Mouse (Mus musculus) c-Kit-positive CD71-positive TER-119-positive erythroid progenitor cells, embryonic 14.5 days (primary cell): Measurements from ENCODE around the gene Defb28.
A peak's percentile ranks its signal among the peaks of the same experiment; 100 is the strongest.

Experiments used
- DNase-seq: peaks from one replicate; pipeline ENCODE4 v3.0.0-alpha.2; 2013; ENCODE audit warnings: low spot score

Gene Defb28

GRCm38 (mm10) chr2:152517981-152518380 is at the start of gene Defb28:
Gene Defb28, plus strand, starts transcription at chr2:152518255.
- no peak for DNase-seq

- peak; percentile 18 for DNase-seq
Measured at GRCm38 (mm10) chr2:152470973-152471372, 47.1 kb upstream of the Defb28 start.

GRCm38 (mm10) chr2:152472434-152472833 is 45.6 kb upstream of the Defb28 start:
- DNase-seq, result no peak

GRCm38 (mm10) chr2:152476763-152477162 is 41.3 kb upstream of the Defb28 start, which contains the start of gene Defb20:
Gene Defb20, plus strand, starts transcription at chr2:152477063.
- no peak for DNase-seq

GRCm38 (mm10) chr2:152480881-152481280 is 37.2 kb upstream of the Defb28 start:
- no peak for DNase-seq

- DNase-seq, result no peak
Measured at GRCm38 (mm10) chr2:152481726-152482125, 36.3 kb upstream of the Defb28 start.

- peak; percentile 14 for DNase-seq
Measured at GRCm38 (mm10) chr2:152487024-152487423, 31.0 kb upstream of the Defb28 start.

GRCm38 (mm10) chr2:152490038-152490437 is 28.0 kb upstream of the Defb28 start, which contains the start of gene Defb22:
Gene Defb22, minus strand, starts transcription at chr2:152490138.
- DNase-seq, result no peak

- DNase-seq, result no peak
Measured at GRCm38 (mm10) chr2:152493151-152493550, 24.9 kb upstream of the Defb28 start.

- DNase-seq, result no peak
Measured at GRCm38 (mm10) chr2:152498020-152498419, 20.0 kb upstream of the Defb28 start.

- DNase-seq, result no peak
Measured at GRCm38 (mm10) chr2:152500204-152500862, 17.7 kb upstream of the Defb28 start.

- DNase-seq, result no peak
Measured at GRCm38 (mm10) chr2:152500863-152501229, 17.2 kb upstream of the Defb28 start.

- DNase-seq, result no peak
Measured at GRCm38 (mm10) chr2:152503950-152504349, 14.1 kb upstream of the Defb28 start.

- no peak for DNase-seq
Measured at GRCm38 (mm10) chr2:152511592-152511991, 6.5 kb upstream of the Defb28 start, which contains the start of gene Defb26. Gene Defb26, minus strand, starts transcription at chr2:152511692.

- DNase-seq, result no peak
Measured at GRCm38 (mm10) chr2:152516084-152516483, 2.0 kb upstream of the Defb28 start.

- DNase-seq, result no peak
Measured at GRCm38 (mm10) chr2:152539944-152540710, 22.1 kb downstream of the Defb28 start, which contains the start of gene Defb29. Gene Defb29, minus strand, starts transcription at chr2:152540098.

- no peak for DNase-seq
Measured at GRCm38 (mm10) chr2:152541979-152542378, 23.9 kb downstream of the Defb28 start.

- no peak for DNase-seq
Measured at GRCm38 (mm10) chr2:152542897-152543296, 24.8 kb downstream of the Defb28 start.

GRCm38 (mm10) chr2:152543478-152543877 is 25.4 kb downstream of the Defb28 start:
- no peak for DNase-seq

- no peak for DNase-seq
Measured at GRCm38 (mm10) chr2:152544691-152545090, 26.6 kb downstream of the Defb28 start.

- DNase-seq, result no peak
Measured at GRCm38 (mm10) chr2:152548124-152548523, 30.1 kb downstream of the Defb28 start.

- DNase-seq, result no peak
Measured at GRCm38 (mm10) chr2:152553774-152554423, 35.8 kb downstream of the Defb28 start.

- DNase-seq, result no peak
Measured at GRCm38 (mm10) chr2:152556655-152557054, 38.6 kb downstream of the Defb28 start.
